Mouse (Mus musculus) yolk sac, embryonic 10.5 days (tissue): Measurements from ENCODE around the gene Anapc2.
"Not testable (repeated sequence)": the region's sequence is repeated elsewhere in the genome, so short reads cannot be mapped to it uniquely, and the experiment has no call there.

Experiments
- DNase-seq: peaks from one replicate; pipeline ENCODE4 v3.0.0-alpha.2; 2017; ENCODE audit warnings: low spot score

Gene Anapc2

DNA sequence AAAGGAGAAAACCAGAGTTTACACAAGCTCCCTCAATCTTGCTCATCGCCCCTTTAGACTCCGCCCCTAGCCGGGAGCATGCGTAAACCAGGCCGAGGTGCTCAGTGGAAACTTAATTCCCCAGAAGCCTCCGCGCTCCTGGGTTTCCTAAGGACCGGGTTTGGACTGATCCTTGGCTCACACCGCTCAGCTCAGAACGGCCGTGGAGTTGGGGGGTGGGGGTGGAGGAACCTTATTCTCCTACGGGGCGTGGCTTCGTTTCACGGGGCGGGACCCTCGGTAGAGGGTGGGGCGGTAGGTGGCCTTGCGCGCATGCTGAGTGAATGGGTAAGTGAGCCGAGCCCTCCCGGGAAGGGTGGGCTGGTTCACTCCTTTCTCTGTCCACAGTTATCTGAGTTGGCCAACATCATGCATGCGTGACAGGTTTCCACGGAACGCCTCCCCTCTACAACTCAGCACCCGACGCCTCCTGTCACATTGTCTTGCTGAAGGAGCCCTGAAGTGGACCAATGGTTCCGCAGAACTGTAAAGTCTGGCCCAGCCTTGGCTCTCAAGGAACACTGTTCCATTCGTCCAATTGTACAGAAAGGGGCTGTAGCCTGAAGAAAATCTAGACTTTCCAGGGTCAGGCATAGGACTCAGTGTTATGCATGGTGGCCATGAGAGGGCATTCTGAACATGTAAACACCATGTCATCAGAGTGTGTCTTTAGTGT is 31.4 kb upstream of the Anapc2 start:
- peak; percentile 89 for DNase-seq

DNA sequence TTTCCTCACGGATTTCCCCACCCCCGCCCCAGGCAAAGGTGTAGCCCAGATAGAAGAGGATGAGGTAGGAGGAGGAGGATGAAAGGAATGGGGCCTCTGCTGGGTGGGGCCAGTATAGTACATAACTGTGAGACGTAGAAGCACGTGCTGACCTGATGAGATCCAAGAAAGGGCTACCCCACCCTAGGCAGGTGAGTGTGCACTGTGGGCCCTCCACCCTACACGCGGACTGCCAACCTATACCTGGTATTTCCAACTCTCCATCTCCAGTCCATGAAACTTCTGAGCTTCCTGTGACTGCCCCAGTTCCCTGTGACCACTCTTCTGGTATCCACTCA is 30.9 kb upstream of the Anapc2 start:
- no peak for DNase-seq

DNA sequence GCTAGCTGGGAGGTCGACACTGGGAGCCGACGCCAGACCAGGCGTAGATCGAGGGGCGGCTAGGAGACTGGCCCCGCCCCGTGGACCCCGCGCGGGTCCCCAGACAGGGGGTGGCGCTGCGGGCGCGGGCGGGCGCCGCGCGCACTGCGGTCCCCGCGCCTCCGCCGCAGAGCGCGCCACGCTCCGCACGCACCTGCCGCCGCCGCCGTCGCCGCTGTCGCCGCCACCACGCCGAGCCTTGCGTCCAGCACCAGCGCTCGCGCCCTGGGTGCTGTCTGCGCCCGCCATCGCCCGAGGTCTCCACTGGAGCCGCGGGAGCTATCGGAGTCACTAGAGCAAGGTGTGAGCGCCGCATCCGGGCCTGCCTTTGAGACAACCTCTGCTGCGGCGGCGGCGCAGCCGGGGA is 30.2 kb upstream of the Anapc2 start, which contains the start of the genes Rnf208 and Cysrt1:
Gene Rnf208 (plus strand): TSS at position 155 of the 406 bp plus-strand sequence.
Gene Cysrt1 (minus strand): TSS at position 352 of the 406 bp plus-strand sequence.
- DNase-seq: no peak

DNA sequence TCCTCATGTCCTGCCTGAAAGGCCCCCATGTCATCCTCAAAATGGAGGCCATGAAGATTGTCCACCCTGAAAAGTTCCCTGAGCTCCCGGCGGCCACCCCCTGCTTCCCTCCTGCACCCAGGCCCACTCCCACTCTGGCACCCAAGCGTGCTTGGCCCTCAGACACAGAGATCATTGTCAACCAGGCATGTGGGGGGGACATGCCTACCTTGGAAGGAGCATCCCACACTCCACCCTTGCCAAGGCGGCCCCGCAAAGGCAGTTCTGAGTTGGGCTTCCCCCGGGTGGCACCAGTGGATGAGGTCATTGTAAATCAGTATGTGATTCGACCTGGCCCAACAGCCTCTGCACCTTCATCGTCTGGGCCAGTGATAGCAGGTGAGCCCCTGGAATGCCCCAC is 28.9 kb upstream of the Anapc2 start:
- no peak for DNase-seq

DNA sequence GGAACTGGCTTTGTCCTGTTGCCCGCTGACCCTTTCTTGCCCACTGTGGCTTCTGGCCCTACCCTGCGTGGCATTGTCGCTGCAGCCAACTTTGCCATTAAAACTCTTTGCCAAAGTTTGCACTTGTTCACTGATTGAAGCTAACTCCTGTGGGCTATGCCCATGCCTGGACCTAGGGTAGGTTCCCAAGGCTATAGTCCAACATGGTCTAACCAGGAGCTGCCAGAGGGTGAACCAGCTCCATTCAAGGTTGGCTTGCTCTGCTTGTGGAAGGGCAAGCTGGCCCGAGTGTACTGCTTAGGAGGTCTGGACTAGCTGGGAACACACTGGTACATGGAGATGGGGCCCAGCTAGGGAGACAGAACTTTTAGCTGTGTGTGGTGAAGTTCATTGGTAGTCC is 28.1 kb upstream of the Anapc2 start:
- no peak for DNase-seq

DNA sequence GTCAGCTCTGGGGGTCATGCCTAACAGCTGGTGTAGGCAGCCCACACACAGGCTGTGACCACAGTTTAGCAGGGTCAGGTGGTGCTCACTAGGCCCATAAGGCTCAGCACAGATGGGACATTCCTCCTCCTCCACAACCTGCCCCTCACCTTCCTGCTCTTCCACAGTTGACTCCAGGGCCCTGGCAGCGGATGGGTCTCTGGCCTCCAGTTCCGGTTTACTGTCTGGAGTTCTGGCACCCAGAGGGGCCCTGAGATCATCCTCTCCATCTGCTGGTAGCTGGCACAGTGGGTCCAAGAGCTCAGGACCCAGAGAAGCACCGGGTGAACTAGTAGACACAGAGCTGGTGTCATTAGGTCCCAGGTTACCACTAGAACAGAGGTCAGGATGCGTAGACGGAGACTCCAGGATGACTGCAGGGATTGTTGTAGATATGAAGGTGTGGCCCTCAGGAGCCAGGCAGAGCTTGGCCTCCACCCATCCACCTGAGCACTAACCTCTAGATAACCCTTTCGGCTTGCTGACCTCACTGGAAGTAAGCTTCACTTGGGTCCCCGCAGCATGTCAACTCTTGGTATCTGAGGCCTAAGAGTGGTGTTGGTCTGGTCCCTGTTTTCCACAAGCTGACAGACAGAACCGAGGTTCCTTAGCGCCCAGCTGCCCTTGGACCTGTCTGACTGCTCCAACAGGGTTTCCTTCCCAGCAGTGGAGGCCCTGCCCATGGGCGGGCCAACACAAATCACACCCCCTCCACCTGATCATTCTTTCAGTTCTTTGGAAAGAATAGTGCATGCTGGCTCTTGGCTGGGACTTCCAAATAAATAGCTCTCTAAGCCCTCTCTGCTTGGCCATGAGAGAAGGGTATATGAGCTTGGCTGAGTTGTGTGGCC is 25.9 kb upstream of the Anapc2 start, which contains the start of gene AL732309.1:
Gene AL732309.1 (minus strand): TSS at position 681 of the 890 bp plus-strand sequence.
- no peak for DNase-seq

DNA sequence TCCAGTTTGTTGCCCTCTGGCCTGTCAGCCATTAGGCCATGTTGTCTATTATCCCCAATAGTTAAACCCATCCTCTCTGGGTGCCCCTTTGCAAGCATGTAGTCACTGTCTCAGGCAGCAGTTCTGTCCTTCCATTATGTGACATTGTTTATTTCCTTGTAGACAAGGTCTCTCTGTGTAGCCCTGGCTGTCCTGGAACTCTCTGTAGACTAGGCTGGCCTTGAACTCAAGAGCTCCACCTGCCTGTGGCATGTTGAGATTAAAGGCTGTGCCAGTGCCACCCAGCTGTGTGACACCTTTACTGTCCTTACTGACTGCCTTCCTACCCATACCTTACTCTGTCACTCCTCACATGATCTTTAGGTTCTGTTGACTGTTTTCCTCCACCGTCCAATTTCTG is 19.9 kb upstream of the Anapc2 start:
- DNase-seq: no peak

DNA sequence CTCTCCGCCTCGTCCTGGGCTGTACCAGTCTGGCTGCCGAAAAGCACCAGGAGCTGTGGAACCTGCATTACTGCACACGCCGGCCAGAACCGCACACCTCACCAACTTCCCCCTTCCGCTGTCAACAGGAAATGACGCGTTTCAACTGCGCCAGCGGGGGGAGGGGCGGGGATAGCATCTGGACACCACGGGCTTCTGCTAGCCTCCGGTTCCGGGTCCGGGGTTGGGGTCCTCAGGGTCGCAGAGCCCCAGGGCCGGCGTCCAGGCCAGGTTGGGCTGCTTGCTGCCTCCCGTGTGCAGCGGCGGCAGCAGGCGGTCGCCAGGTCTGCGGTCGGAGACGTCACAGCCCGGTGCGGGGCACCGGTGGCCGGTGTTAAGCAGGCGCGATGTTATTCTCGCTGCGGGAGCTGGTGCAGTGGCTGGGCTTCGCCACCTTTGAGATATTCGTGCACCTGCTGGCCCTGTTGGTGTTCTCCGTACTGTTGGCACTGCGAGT is 16.9 kb upstream of the Anapc2 start, which contains the start of gene Tmem203:
Gene Tmem203 (plus strand): TSS at position 156 of the 496 bp plus-strand sequence.
- DNase-seq: peak; percentile 92

DNA sequence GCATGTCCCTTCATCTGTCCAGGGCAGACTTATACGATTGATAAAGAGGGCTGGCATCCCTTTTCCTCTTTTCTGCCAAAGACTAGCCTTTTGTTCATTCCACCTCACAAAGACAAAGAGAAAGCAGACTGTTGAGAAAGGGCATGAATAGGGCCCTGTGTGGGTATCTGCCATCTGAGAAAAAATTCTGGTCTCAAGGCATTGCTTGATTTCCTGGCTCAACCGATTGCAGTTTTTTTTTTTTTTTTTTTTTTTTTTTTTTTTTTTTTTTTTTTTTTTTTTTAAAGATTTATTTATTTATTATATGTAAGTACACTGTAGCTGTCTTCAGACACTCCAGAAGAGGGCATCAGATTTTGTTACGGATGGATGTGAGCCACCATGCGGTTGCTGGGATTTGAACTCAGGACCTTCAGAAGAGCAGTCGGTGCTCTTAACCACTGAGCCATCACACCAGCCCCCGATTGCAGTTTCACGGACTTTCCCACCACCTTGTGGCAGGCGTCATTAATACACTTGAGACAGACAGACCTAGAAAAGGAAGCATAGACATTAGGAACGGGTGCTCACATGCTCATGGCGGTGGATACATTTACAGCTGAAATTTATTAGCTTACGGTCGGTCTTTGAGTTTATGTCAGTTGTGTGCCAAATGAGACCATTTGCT is 15.7 kb upstream of the Anapc2 start:
- DNase-seq: not testable (repeated sequence)

DNA sequence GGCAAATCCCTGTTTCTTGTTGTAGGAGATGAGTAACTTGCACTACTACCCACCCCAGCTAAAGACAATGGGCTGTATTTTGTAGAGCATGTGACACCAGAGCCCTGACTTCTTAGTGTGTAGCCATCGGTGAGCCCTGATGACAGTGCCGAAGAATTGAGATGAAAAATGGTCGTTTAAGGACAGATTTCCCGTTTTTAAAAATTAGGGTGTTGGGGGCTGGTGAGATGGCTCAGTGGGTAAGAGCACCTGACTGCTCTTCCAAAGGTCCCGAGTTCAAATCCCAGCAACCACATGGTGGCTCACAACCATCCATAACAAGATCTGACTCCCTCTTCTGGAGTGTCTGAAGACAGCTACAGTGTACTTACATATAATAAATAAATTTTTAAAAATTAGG is 15.0 kb upstream of the Anapc2 start:
- DNase-seq: not testable (repeated sequence)

DNA sequence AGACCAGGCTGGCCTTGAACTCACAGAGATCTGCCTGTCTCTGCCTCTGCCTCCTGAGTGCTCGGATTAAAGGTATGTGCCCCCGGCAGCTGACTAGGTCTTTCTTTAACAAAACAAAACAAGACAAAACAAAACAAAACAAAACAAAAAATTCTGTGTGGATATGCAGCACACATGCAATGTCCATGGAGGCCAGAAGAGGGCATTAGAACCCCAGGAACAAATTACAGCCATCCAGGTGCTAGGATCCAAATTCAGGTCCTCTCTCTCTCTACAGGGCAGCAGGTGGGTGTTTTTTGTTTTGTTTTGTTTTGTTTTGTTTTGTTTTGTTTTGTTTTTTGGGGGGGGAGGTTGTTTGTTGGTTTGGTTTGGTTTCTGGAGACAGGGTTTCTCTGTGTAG is 13.4 kb upstream of the Anapc2 start:
- no peak for DNase-seq

DNA sequence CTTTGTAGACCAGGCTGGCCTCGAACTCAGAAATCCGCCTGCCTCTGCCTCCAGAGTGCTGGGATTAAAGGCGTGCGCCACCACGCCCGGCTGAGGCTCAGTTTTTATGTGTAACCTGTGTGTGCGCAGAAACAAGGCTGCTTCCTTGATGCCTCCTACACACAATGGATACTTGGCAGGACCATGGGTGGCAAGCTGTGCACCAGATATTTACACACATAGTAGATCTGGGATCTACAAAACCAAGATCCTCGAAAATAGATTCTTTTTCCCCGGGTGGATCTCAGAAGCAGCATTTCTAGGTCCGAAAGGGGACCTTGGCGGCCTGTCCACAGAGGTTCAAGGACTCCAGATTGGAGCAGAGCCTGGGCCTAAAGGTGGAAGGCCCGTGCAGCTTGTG is 10.4 kb upstream of the Anapc2 start:
- peak; percentile 49 for DNase-seq

DNA sequence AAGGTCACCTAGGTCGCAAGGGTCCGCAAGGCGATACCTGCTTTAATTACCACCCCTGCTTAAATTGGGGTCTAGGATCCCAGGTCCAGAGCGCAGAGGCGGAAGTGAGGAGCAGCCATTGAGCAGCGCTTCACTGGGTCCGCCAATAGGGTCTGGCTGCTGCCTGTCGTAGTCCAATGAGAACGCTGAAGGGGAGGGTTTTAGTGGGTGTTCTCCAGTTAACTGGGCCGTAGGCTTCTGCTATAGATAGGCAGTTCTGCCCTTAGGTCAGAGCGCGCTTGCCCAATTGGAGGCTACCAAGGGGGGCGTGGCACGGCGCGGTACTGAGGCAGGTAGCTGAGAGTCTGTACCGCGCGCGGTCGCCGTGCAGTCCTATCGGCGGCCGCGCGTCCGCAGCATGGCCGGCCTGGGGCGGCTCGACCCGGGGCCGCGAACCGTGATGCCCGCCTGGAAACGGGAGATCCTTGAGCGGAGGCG is 9.9 kb upstream of the Anapc2 start, which contains the start of gene Tprn:
Gene Tprn (plus strand): TSS at position 328 of the 477 bp plus-strand sequence.
- DNase-seq: peak; percentile 94

DNA sequence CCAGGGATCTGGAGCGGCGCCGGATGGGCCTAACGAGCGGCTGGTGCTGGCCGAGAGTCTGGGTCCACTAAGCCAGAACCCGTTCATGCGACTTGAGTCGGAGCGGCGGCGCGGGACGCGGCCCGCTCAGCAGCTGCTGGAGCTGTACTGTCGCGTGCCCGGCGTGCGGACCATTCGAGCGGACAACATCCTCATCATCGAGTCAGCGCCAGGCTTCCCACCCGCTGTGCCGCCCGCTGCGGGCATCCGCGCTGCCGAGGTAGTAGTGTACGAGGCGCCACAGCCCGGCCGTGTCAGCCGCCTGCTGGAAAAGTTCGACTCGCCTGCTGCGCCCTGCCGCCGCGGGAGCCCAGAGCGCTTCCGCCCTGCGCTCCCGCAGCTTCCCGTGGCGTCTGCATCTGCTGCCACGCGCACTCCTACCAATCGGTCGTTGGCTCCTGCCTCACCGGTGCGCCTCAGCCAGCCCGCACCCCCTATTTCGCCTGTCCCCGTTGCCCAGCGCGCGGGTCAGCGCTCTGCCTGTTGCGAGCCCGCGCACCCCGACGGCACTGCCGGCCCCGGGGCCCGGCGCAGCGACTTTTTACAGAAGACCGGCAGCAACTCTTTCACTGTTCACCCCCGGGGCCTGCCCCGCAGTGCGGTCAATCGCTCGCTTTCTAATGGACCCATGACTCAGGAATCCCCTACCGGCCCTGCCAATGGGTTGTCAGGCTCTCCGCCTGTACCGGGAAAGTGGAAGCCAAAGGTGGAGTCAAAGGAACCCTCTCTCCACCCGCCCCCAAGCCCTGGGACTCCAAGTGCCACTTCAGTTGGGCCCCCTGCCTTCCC is 9.3 kb upstream of the Anapc2 start:
- DNase-seq: no peak

DNA sequence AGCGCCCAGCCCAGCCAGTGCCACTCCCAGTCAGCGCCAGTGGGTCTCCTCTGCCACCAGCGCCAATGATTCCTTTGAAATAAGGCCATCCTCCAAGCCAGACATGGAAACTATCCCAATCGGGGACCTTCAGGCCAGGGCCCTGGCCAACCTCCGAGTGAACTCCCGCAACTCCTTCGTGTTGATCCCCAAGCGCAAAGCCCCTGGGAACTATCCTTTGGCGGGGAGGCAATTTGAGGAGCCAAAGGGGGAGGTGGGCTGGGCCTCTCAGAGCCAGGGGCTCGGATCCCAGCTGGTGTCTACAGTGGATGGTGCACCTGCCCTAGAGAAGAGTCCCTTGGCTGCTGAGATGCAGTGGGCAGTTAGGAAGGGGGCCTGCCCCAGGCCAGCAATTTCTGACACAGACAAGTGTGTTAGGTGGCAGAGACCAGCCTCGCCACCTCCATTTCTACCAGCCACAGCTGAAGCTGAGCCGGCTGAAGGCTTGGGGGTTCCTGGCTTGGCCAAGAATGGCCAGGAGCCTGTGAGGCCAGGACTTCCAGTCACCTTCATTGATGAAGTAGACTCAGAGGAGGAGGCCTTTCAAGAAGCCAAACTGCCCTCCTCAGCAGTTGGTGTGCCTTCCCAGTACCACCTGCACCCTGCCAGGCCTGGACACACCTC is 8.5 kb upstream of the Anapc2 start:
- no peak for DNase-seq

DNA sequence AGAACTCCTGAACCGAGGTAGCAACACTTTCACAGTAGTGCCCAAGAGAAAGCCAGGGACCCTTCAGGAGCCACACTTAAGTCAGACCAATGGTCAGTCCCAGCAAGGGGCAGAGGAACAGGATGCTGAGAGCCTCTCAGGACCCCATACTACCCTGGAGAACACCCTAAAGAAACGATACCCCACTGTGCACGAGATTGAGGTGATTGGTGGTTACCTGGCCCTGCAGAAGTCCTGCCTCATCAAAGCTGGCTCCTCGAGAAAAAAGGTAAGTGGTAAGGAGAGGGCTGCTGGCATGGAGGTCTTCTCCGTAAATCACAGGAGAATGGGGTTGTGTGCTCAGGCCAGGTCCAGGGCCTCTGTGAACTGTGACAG is 8.0 kb upstream of the Anapc2 start:
- DNase-seq: no peak

DNA sequence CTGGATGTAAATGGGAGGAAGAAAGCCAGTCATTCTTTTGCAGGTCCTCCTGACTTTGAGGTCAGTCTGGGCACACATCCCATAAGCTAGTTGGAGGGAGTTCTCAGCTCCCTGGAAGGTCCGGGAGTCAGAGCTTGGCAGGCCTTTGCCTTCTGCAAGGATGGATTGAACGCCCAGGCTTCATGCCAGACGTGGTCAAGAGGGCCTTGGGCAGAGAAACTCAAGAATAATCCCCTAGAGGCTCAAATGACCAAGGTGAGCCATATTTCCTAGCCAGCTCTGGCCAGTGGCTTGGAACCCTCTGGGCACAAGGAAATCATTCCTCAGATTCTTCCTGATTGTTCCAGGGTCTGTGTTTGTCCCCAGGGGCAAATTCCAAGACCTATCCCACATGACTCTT is 7.4 kb upstream of the Anapc2 start:
- no peak for DNase-seq

DNA sequence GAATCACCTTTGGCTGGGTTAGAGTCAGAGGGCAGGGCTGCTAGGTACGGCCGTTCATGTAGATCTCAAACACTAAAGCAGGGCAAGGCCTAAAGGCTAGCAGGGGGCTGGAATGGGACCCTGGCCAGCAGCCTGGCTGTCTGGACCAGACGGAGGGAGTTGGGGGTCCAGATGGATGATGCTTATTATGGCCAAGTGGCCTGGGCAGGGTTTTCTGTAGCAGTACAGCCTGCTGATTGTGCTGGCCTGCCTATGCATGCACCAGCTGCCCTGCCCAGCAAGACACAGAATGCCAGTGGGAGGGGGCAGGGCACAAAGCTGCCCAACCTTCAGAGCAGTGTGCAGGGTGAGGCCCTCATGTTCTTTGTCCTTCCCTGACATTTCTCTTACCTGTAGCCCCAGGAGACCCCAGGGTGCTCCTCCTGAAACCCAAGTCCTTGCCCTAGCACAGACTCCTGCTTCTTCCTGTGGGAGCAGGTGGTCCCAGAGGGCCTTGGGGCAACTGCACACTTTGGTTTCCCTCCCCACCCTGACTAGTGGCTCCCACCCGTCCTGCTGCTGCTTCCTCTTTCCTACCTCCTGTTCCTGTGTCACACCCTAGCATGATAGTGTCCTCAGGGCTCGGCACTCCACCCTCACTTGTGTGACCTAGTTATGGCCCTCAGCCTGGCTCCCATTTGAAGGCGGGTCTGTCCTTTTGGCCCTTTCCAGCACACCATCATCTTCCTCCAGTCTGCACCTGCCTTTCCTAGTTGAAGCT is 6.2 kb upstream of the Anapc2 start:
- DNase-seq: no peak

DNA sequence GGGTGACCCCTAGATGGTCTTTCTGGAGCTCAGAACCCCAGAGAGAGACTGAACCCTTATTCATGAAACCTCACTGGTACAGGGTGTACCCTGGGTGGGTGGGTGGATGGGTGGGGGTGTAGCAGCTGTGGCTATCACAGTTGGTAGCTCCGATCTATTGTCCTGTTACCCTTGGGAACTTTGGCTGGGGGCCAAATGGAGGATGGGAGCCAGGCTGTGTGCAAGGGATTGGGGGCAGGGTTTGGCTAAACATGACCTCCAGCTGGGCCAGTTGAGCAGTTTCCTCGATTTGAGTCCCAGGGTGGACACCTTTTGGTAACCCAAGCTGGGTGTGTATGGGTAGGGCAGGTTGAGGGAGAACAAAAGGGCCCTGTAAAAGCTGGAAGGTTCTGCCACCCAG is 5.6 kb upstream of the Anapc2 start:
- no peak for DNase-seq

DNA sequence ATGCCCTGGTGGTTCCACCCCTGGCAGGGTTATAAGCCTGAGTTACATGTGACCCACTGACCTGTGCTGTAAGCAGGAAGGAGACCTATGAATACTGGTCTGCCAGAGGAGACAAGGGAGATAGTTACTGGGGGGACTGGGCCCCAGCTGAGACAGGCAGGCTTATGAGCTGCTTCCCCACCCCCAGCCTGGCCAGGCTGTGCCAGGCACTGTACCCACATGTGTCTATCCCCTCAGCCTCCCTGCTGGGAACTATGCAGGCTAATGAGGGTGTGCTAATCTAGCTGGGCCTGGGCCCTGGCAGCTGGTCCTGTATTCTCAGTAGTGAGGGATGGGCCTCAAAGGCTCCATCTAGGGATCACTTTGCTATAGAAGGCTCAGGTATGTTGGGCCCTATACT is 5.0 kb upstream of the Anapc2 start:
- DNase-seq: no peak
